8 mouse cellular contexts compared by ENCODE assay signal in the genomic region with DNA sequence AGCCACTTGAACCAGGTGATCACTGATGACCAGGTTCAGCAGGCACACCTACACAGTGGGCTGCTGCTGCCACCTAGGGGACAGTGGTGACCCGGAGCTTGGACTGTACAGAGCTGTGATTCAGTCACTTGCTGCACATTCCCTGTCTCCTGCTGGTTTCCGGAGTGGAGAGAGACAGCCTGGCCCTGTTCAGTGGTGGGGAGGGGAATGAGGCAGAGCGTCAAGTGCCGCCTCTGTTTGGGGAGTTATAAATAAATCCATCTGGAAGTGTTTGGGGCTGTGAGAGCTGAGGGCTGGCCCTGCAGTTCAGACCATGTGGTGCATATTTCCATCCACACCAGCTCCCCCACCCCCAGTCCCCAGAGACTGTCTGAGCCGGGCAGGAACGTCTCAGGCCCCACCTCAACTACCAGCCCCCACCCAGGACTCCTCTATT.
DNase-seq lines count a peak whose midpoint lies in the region; ATAC-seq and TF ChIP-seq lines count a peak whose summit lies in the region.

No protein-coding gene starts in this region.

- no peak overlapping the region for H3K4me3 ChIP-seq in spleen, adult 2 months (ENCODE audit: extremely low read depth, insufficient read depth, insufficient read length)
- H3K4me3 ChIP-seq in embryonic facial prominence, embryonic 11.5 days (ENCODE audit: low read depth, low read length) = no peak overlapping the region
- H3K4me3 ChIP-seq in intestine, postnatal 0 days (ENCODE audit: low read depth, low read length) = no peak overlapping the region
- H3K4me3 ChIP-seq in midbrain, embryonic 13.5 days (replicated peaks) = no peak overlapping the region
- H3K4me3 ChIP-seq in stomach, postnatal 0 days (ENCODE audit: low read depth, low read length) = no peak overlapping the region

- intact Hi-C loops in left cerebral cortex, postnatal 25 days (cut with DNase I) = loop anchor here (5.0 kb wide), 2 partner anchors 45 to 135 kb away; no protein-coding TSS in a partner anchor

- no peaks in the 10 kb centered on the region for H3K36me3 ChIP-seq in spleen, adult 2 months (ENCODE audit: control insufficient read depth, insufficient read depth, low read length)
- H3K36me3 ChIP-seq in embryonic facial prominence, embryonic 11.5 days (replicated peaks; ENCODE audit: control insufficient read depth, insufficient read depth, low read depth, low read length) = no peaks in the 10 kb centered on the region
- H3K36me3 ChIP-seq in intestine, postnatal 0 days (ENCODE audit: control insufficient read depth, insufficient read depth) = no peaks in the 10 kb centered on the region
- H3K36me3 ChIP-seq in midbrain, embryonic 13.5 days = no peaks in the 10 kb centered on the region
- no peaks in the 10 kb centered on the region for H3K36me3 ChIP-seq in stomach, postnatal 0 days (ENCODE audit: control insufficient read depth, insufficient read depth, low read length)

- no peaks in the 10 kb centered on the region for H3K27me3 ChIP-seq in spleen, adult 2 months (ENCODE audit: control insufficient read depth, insufficient read depth, low read length)
- H3K27me3 ChIP-seq in embryonic facial prominence, embryonic 11.5 days (ENCODE audit: control insufficient read depth, insufficient read depth, low read length) = peaks cover 2% of the 10 kb centered on the region; the same call in 1 of the 2 replicates
- 0 out of 2 replicates have a peak, but pooled peaks cover 5% of the 10 kb centered on the region for H3K27me3 ChIP-seq in intestine, postnatal 0 days (replicated peaks; ENCODE audit: control insufficient read depth, insufficient read depth, low read length)
- peaks cover 54% of the 10 kb centered on the region; the same call in 1 of the 2 replicates for H3K27me3 ChIP-seq in midbrain, embryonic 13.5 days
- H3K27me3 ChIP-seq in stomach, postnatal 0 days (ENCODE audit: control insufficient read depth, insufficient read depth, low read length) = no peaks in the 10 kb centered on the region

- TF ChIP-seq EP300 in stomach, postnatal 0 days (optimal IDR thresholded peaks at IDR 0.05) = no peak

- peak in 1 of 2 experiments; percentile 13 for DNase-seq in spleen, adult 2 months (ENCODE audit: low read depth in 1 of 2, low spot score in 2 of 2)
- DNase-seq in spleen, postnatal 4 days (ENCODE audit: low spot score in 2 of 2) = no peak
- peak; percentile 79 for DNase-seq in embryonic facial prominence, embryonic 11.5 days (ENCODE audit: low spot score)
- peak; percentile 74 to 81 for DNase-seq in heart, adult 18-20 months
- peak; percentile 44 to 86 for DNase-seq in left cerebral cortex, postnatal 25 days (ENCODE audit: low spot score in 2 of 2)
- DNase-seq in stomach, postnatal 0 days (ENCODE audit: low spot score) = peak; percentile 75

- H3K9ac ChIP-seq in embryonic facial prominence, embryonic 11.5 days (replicated peaks; ENCODE audit: low read length) = no peak overlapping the region
- no peak overlapping the region for H3K9ac ChIP-seq in intestine, postnatal 0 days (ENCODE audit: low read depth, low read length)
- no peak overlapping the region for H3K9ac ChIP-seq in midbrain, embryonic 13.5 days (replicated peaks)
- H3K9ac ChIP-seq in stomach, postnatal 0 days (ENCODE audit: low read length) = no peak overlapping the region

- WGBS in spleen, adult 2 months = 19% methylated on average over 6 of the region's 6 CpGs
- 7% methylated on average over 6 of the region's 6 CpGs for WGBS in embryonic facial prominence, embryonic 11.5 days
- WGBS in intestine, postnatal 0 days = 23% methylated on average over 6 of the region's 6 CpGs
- WGBS in midbrain, embryonic 13.5 days = 18% methylated on average over 6 of the region's 6 CpGs
- 11% methylated on average over 6 of the region's 6 CpGs for WGBS in stomach, postnatal 0 days

- no peak overlapping the region for H3K4me2 ChIP-seq in embryonic facial prominence, embryonic 11.5 days (ENCODE audit: low read depth, low read length)
- no peak overlapping the region for H3K4me2 ChIP-seq in intestine, postnatal 0 days (replicated peaks; ENCODE audit: low read depth)
- H3K4me2 ChIP-seq in midbrain, embryonic 13.5 days (replicated peaks) = no peak overlapping the region
- H3K4me2 ChIP-seq in stomach, postnatal 0 days (replicated peaks; ENCODE audit: low read depth) = no peak overlapping the region

- no peaks in the 10 kb centered on the region for H3K9me3 ChIP-seq in embryonic facial prominence, embryonic 11.5 days (replicated peaks; ENCODE audit: control insufficient read depth, low read length)
- H3K9me3 ChIP-seq in intestine, postnatal 0 days (ENCODE audit: control insufficient read depth) = no peaks in the 10 kb centered on the region
- H3K9me3 ChIP-seq in midbrain, embryonic 13.5 days = no peaks in the 10 kb centered on the region
- no peaks in the 10 kb centered on the region for H3K9me3 ChIP-seq in stomach, postnatal 0 days (ENCODE audit: control insufficient read depth, low read length)

- no peak for TF ChIP-seq POLR2A in spleen, adult 2 months (IDR thresholded peaks at IDR 0.05; ENCODE audit: low read depth, low read length)

- no peaks in the 10 kb centered on the region for H3K4me1 ChIP-seq in spleen, adult 2 months (ENCODE audit: control insufficient read depth, insufficient read depth, insufficient read length)
- no peaks in the 10 kb centered on the region for H3K4me1 ChIP-seq in embryonic facial prominence, embryonic 11.5 days (ENCODE audit: control insufficient read depth, insufficient read depth, low read length)
- no peaks in the 10 kb centered on the region for H3K4me1 ChIP-seq in intestine, postnatal 0 days (replicated peaks; ENCODE audit: control insufficient read depth, insufficient read depth, low read length)
- H3K4me1 ChIP-seq in midbrain, embryonic 13.5 days (replicated peaks) = 0 out of 2 replicates have a peak, but pooled peaks cover 2% of the 10 kb centered on the region
- H3K4me1 ChIP-seq in stomach, postnatal 0 days (replicated peaks; ENCODE audit: control insufficient read depth, insufficient read depth) = no peaks in the 10 kb centered on the region

- TF ChIP-seq CTCF in spleen, adult 2 months (IDR thresholded peaks at IDR 0.05; ENCODE audit: extremely low read depth, insufficient read depth, insufficient read length, insufficient replicate concordance) = peak; percentile 40; the same call in 1 of the 2 replicates
- TF ChIP-seq CTCF in intestine, postnatal 0 days (IDR thresholded peaks at IDR 0.05; ENCODE audit: low read depth) = peak; percentile 91
- peak; percentile 90 for TF ChIP-seq CTCF in stomach, postnatal 0 days (IDR thresholded peaks at IDR 0.05; ENCODE audit: low read depth)

- no peak overlapping the region for H3K27ac ChIP-seq in spleen, adult 2 months (ENCODE audit: insufficient read depth, low read length)
- H3K27ac ChIP-seq in embryonic facial prominence, embryonic 11.5 days (replicated peaks; ENCODE audit: low read depth, low read length) = no peak overlapping the region
- H3K27ac ChIP-seq in intestine, postnatal 0 days (ENCODE audit: low read depth, low read length) = no peak overlapping the region
- H3K27ac ChIP-seq in midbrain, embryonic 13.5 days = no peak overlapping the region
- no peak overlapping the region for H3K27ac ChIP-seq in stomach, postnatal 0 days (replicated peaks)

- peak; percentile 96 for ATAC-seq in embryonic facial prominence, embryonic 11.5 days (replicated peaks; ENCODE audit: insufficient number of reproducible peaks, low FRiP score, low TSS enrichment, low read depth)
- peak; percentile 47; the same call in 1 of the 2 replicates for ATAC-seq in intestine, postnatal 0 days
- peak; percentile 90 for ATAC-seq in midbrain, embryonic 13.5 days
- peak; percentile 92 for ATAC-seq in stomach, postnatal 0 days (ENCODE audit: low FRiP score, low TSS enrichment)

Comparison
In these comparisons a context has a peak if more than half of its experiments do, and no peak if none do; other contexts are left out.
1. DNase-seq: peak in embryonic facial prominence, embryonic 11.5 days (single experiment), heart, adult 18-20 months (2 of 2), left cerebral cortex, postnatal 25 days (2 of 2) and stomach, postnatal 0 days (single experiment); none in spleen, postnatal 4 days (0 of 2).
2. CTCF ChIP-seq: peak in every context shown above with its lines; median percentile 91 in intestine, postnatal 0 days; 90 in stomach, postnatal 0 days; 40 in spleen, adult 2 months.
3. Peak in every context shown above with its lines, with median percentiles within 50 percentile points of each other: ATAC-seq.